Mouse (Mus musculus) kidney, postnatal 10 days (tissue): ENCODE measurements at regions not wholly inside any gene's neighbourhood (a gene's known extent, or its start where the extent isn't known, plus 50 kb on each side); places are given as distances from the start of the nearest gene placed in this dataset.

Experiments used
- DNase-seq: peaks from one replicate; pipeline ENCODE4 v3.0.0; 2021; ENCODE audit warnings: mixed read lengths

- no peak for DNase-seq
Observed at GRCm38 (mm10) chr16:76575281-76575680, 201.7 kb upstream of the Nrip1 start.

- DNase-seq, result no peak
Observed at GRCm38 (mm10) chr16:76566220-76566619, 192.6 kb upstream of the Nrip1 start.

GRCm38 (mm10) chr16:76554846-76555245 lies 181.2 kb upstream of the Nrip1 start:
- no peak for DNase-seq

GRCm38 (mm10) chr16:76549628-76550027 lies 176.0 kb upstream of the Nrip1 start:
- no peak for DNase-seq

GRCm38 (mm10) chr16:76547087-76547486 lies 173.5 kb upstream of the Nrip1 start:
- no peak for DNase-seq

GRCm38 (mm10) chr16:76546632-76547031 lies 173.0 kb upstream of the Nrip1 start:
- DNase-seq, result no peak

GRCm38 (mm10) chr16:76545942-76546341 lies 172.3 kb upstream of the Nrip1 start:
- DNase-seq, result no peak

GRCm38 (mm10) chr16:76544972-76545371 lies 171.3 kb upstream of the Nrip1 start:
- DNase-seq, result no peak

- no peak for DNase-seq
Observed at GRCm38 (mm10) chr16:76540964-76541363, 167.3 kb upstream of the Nrip1 start.

- no peak for DNase-seq
Observed at GRCm38 (mm10) chr16:76540328-76540923, 166.8 kb upstream of the Nrip1 start.

GRCm38 (mm10) chr16:76539669-76540068 lies 166.0 kb upstream of the Nrip1 start:
- DNase-seq, result peak; percentile 23

GRCm38 (mm10) chr16:76537871-76538270 lies 164.2 kb upstream of the Nrip1 start:
- no peak for DNase-seq

- peak; percentile 15 for DNase-seq
Observed at GRCm38 (mm10) chr16:76532928-76533217, 159.2 kb upstream of the Nrip1 start.

- DNase-seq, result no peak
Observed at GRCm38 (mm10) chr16:76532142-76532927, 158.7 kb upstream of the Nrip1 start.

GRCm38 (mm10) chr16:76530886-76531285 lies 157.3 kb upstream of the Nrip1 start:
- no peak for DNase-seq

- no peak for DNase-seq
Observed at GRCm38 (mm10) chr16:76529613-76530012, 156.0 kb upstream of the Nrip1 start.

GRCm38 (mm10) chr16:76527106-76527949 lies 153.7 kb upstream of the Nrip1 start:
- no peak for DNase-seq

- no peak for DNase-seq
Observed at GRCm38 (mm10) chr16:76525563-76525962, 151.9 kb upstream of the Nrip1 start.

GRCm38 (mm10) chr16:76524921-76525320 lies 151.3 kb upstream of the Nrip1 start:
- DNase-seq, result no peak

- no peak for DNase-seq
Observed at GRCm38 (mm10) chr16:76521142-76521541, 147.5 kb upstream of the Nrip1 start.

- DNase-seq, result no peak
Observed at GRCm38 (mm10) chr16:76520643-76520993, 147.0 kb upstream of the Nrip1 start.

GRCm38 (mm10) chr16:76519911-76520642 lies 146.4 kb upstream of the Nrip1 start:
- no peak for DNase-seq

GRCm38 (mm10) chr16:76510861-76511260 lies 137.2 kb upstream of the Nrip1 start:
- no peak for DNase-seq
